Mouse (Mus musculus) stomach, embryonic 14.5 days (tissue): ENCODE results near the gene Ankrd13a. TPM values are rescaled to one million over a fixed set of nuclear protein-coding genes. Genes with fewer than 3 reads are reported as not detected.
"Not testable (repeated sequence)": the region's sequence is repeated elsewhere in the genome, so short reads cannot be mapped to it uniquely, and the experiment has no call there.

Experiments used
- ATAC-seq: fragments of 200-750 bp; cut with Nextera tagmentation; 2 replicates; pipeline ENCODE4 v1.8.0; 2017; ENCODE audit warnings: low read depth, moderate TSS enrichment; ENCODE audit not compliant: insufficient number of reproducible peaks, insufficient read depth, low FRiP score
- H3K27ac ChIP-seq: fragments of 300-500 bp; sonication (generic); 2 replicates; pipeline ENCODE4 v1.5.1; 2014; ENCODE audit warnings: mild to moderate bottlenecking, low read length, moderate library complexity, mixed read lengths
- H3K27me3 ChIP-seq: fragments of 300-500 bp; sonication (generic); 2 replicates; pipeline ENCODE4 v1.6.1; 2014; ENCODE audit warnings: low read length, control low read depth, mixed read lengths; ENCODE audit not compliant: control insufficient read depth, insufficient read depth
- H3K36me3 ChIP-seq: fragments of 300-500 bp; sonication (generic); 2 replicates; pipeline ENCODE4 v1.6.1; 2014; ENCODE audit warnings: mild to moderate bottlenecking, control low read depth, low read length, moderate library complexity, mixed read lengths; ENCODE audit not compliant: control insufficient read depth, insufficient read depth
- H3K4me1 ChIP-seq: fragments of 300-500 bp; sonication (generic); 2 replicates; pipeline ENCODE4 v1.6.1; 2014; ENCODE audit warnings: low read length, control low read depth, mixed read lengths; ENCODE audit not compliant: control insufficient read depth, insufficient read depth
- H3K4me2 ChIP-seq: fragments of 300-500 bp; sonication (generic); replicated peaks from 2 replicates; pipeline ENCODE4 v1.6.1; 2014; ENCODE audit warnings: low read depth, low read length, control low read depth
- H3K4me3 ChIP-seq: fragments of 300-500 bp; sonication (generic); 2 replicates; pipeline ENCODE4 v1.5.1; 2014; ENCODE audit warnings: low read depth, low read length, control low read depth
- H3K9ac ChIP-seq: fragments of 300-500 bp; sonication (generic); replicated peaks from 2 replicates; pipeline ENCODE4 v1.6.1; 2014; ENCODE audit warnings: low read depth, mild to moderate bottlenecking, control low read depth, low read length, moderate library complexity, mixed read lengths
- H3K9me3 ChIP-seq: fragments of 300-500 bp; sonication (generic); 2 replicates; pipeline ENCODE4 v1.6.1; 2016; ENCODE audit warnings: low read depth, low read length, control low read depth; ENCODE audit not compliant: control insufficient read depth
- WGBS: fragments of 180-500 bp; shearing (Covaris S2); extraction: QIAGEN DNeasy Blood & Tissue Kit; methylation state at CpG from one replicate; pipeline ENCODE4 v1.1.7; 2014; 5-methylcytosine and 5-hydroxymethylcytosine counted together
- microRNA-seq: library from miRNA; unstranded; fragments of <30 nt; microRNA quantifications from one replicate; pipeline ENCODE4, GENCODE M21; 2016
- polyA plus RNA-seq: library from polyadenylated mRNA; unstranded; fragments of >200 nt; fragmentation: Nextera tagmentation; extraction: Ambion mirVana; gene quantifications from 2 replicates; pipeline ENCODE4 v1.2.1, GENCODE M21; 2014

Ankrd13a gene
- polyA plus RNA-seq, 1 experiment from 2014 or later, result 35.6 TPM

DNA sequence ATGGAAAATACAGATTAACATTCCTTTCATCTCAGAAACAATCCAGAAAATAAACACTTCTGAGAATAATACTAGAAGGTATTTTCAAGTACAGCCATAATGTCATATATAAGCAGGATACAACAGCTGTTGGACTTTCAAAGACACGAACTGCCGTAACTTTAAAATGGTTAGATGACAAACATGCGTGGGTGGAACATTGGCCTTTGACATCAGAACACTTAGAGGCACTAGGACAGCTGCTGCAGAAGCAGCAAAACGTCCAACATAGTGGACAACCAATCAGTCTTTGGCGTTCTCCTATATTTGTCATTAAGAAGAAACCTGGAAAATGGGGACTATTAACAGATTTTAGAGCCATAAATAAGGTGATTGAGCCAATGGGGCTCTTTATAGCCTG, 66.0 kb downstream of the Ankrd13a start:
- WGBS, result 37% methylated on average over 5 of the region's 5 CpGs

DNA sequence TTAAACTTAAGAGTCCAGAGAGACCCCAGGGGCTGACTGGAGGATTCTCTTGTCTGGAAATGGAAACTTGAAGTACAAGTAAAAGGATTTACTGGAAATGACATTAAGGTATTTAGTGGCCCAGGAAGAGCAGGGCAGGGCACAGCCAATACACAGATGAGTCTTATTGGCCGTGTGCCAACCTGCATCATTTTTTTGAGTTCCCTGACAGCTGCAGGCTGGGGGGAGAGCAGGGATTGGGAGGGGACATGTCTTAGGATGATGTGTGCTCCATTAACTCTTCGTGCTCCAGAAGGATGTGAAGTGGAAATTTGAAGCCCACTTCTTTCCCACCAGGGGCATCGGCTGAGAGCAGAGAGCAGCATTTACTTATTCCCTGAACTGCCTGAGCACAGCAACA, 67.7 kb downstream of the Ankrd13a start:
- H3K27me3 ChIP-seq, H3K9ac ChIP-seq, H3K4me3 ChIP-seq, H3K4me2 ChIP-seq, H3K9me3 ChIP-seq, H3K27ac ChIP-seq, H3K36me3 ChIP-seq, ATAC-seq: not testable (repeated sequence)
- 19% methylated on average over 3 of the region's 3 CpGs for WGBS
- H3K4me1 ChIP-seq, result peaks cover 11% of the 10 kb centered on the region; the same call in 1 of the 2 replicates

More for the DNA sequence above, 66.0 kb downstream of the Ankrd13a start:
- peaks cover 11% of the 10 kb centered on the region; the same call in 1 of the 2 replicates for H3K4me1 ChIP-seq
- H3K27ac ChIP-seq, H3K4me3 ChIP-seq, H3K9ac ChIP-seq, H3K9me3 ChIP-seq, H3K4me2 ChIP-seq, ATAC-seq, H3K36me3 ChIP-seq, H3K27me3 ChIP-seq: not testable (repeated sequence)

DNA sequence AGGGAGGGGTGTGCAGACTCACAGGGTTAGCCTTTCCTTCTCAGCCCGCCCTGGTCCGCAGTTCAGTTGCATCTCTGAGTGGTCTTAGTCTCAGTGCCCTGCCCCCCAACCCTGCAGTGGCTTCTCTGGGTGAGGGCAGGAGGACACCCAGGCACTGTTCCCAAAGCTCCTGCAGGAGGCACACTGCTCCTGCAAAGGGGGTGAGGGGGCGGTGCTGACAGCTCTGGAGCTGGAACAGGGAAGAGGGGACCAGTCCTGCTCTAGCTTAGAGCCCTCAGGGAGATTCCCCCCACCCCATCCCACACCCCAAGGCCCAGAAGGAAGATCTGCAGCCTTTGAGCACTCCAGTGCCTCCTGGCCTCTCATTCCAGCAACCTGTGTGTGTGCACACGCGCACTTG, 68.2 kb downstream of the Ankrd13a start:
- 58% methylated on average over 5 of the region's 5 CpGs for WGBS
- no peaks in the 10 kb centered on the region for H3K27me3 ChIP-seq
- peaks cover 8% of the 10 kb centered on the region; the same call in 1 of the 2 replicates for H3K4me1 ChIP-seq
- no peak for ATAC-seq
- H3K36me3 ChIP-seq, result no peaks in the 10 kb centered on the region
- no peak overlapping the region for H3K4me2 ChIP-seq
- no peak overlapping the region for H3K4me3 ChIP-seq
- H3K9ac ChIP-seq, result no peak overlapping the region
- no peak overlapping the region for H3K27ac ChIP-seq
- no peaks in the 10 kb centered on the region for H3K9me3 ChIP-seq

- not testable (repeated sequence) for H3K9me3 ChIP-seq, H3K4me1 ChIP-seq, H3K9ac ChIP-seq, H3K36me3 ChIP-seq, H3K27me3 ChIP-seq, H3K4me3 ChIP-seq, ATAC-seq, H3K27ac ChIP-seq, H3K4me2 ChIP-seq
- 73% methylated on average over 2 of the region's 2 CpGs for WGBS
Observed at GRCm38 (mm10) chr5:114844371-114844770, 69.9 kb downstream of the Ankrd13a start.

DNA sequence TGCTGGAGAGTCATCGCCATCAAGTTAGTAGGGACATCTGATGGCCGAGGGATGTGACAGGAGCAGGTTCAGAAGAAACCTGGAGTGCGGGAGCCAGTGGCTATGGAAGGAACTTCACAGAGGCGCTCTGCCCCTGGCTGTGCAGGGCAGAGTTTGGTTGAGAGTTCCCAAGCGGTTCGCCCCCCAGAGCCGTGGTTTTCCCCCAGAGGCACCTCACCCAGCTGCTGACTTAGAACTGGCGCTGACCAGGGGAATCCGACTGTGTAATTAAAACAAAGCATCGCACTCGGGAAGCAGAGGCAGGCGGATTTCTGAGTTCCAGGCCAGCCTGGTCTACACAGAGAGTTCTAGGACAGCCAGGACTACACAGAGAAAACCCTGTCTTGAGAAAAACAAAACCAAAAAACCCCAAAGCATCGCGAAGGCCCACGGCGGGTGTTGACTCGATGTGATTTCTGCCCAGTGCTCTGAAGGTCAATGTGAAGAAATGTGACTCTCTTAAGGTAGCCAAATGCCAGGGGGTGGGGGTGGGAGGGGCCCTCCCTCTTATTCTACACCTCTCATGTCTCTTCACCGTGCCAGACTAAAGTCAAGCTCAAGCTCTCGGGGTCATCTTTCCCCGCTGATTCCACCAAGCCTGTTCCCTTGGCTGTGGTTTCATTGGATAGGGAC, 77.2 kb downstream of the Ankrd13a start:
- Histone ChIP-seq H3K36me3 (no peaks in the 10 kb centered on the region), H3K27ac (no peak overlapping the region), H3K4me1 (no peaks in the 10 kb centered on the region), H3K4me3 (no peak overlapping the region), H3K9ac (no peak overlapping the region), H3K4me2 (no peak overlapping the region), H3K9me3 (no peaks in the 10 kb centered on the region), H3K27me3 (no peaks in the 10 kb centered on the region)
- 88% methylated on average over 20 of the region's 20 CpGs for WGBS
- ATAC-seq, result no peak

DNA sequence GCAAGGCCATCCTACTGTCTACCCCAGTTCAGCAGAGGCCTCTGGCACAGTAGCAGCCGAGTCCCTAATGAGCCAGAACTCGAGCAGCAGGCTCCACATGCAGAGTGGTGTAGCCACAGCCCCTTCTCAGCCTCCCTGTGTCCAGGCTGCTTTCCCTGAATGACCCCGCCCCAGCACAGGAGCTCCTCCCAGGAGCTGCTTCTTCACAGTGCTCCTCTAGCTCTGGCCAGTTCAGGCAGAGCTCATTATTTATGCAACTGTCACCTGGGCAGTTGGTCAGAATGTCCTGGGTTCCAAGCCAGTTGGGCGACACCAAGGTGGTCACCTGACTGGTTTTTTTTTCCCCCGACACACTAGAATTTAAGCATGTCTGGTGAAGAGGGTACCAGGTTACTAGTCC, 78.9 kb downstream of the Ankrd13a start, which contains the start of gene 4930519G04Rik:
Gene 4930519G04Rik (plus strand): TSS at position 301 of the 400 bp plus-strand sequence.
- not testable (repeated sequence) for H3K27me3 ChIP-seq, H3K4me1 ChIP-seq, H3K9me3 ChIP-seq, H3K4me3 ChIP-seq, H3K4me2 ChIP-seq, H3K36me3 ChIP-seq, ATAC-seq, H3K9ac ChIP-seq, H3K27ac ChIP-seq
- WGBS, result 70% methylated on average over 3 of the region's 5 CpGs

Small RNA genes within 50 kb of the gene (microRNA-seq; reads per million reads assigned to microRNA genes)
- 14.6 reads per million, percentile 24 among the genes with 10 or more reads in this experiment for gene Mir6240

Other genes with a start within 250 kb of the Ankrd13a start
- 2.8 and 2.9 TPM in 2 replicates for gene Fam222a, start 206.7 kb upstream of the Ankrd13a start, polyA plus RNA-seq
- 1.5 and 1.9 TPM in 2 replicates for gene Trpv4, start 116.3 kb upstream of the Ankrd13a start, polyA plus RNA-seq
- 81.6 and 87.4 TPM in 2 replicates for gene Gltp, start 83.7 kb upstream of the Ankrd13a start, polyA plus RNA-seq
- gene Tchp, start 66.9 kb upstream of the Ankrd13a start, polyA plus RNA-seq, result 11.9 and 14.1 TPM in 2 replicates
- 41.2 and 42.6 TPM in 2 replicates for gene Git2, start 840 bp downstream of the Ankrd13a start, polyA plus RNA-seq
- gene 1500011B03Rik, start 48.8 kb downstream of the Ankrd13a start, polyA plus RNA-seq, result 112 and 113 TPM in 2 replicates
- gene 4930519G04Rik, start 79.0 kb downstream of the Ankrd13a start, polyA plus RNA-seq, result not detected in 2 replicates
- gene Gm9936, start 84.0 kb downstream of the Ankrd13a start, polyA plus RNA-seq, result 0.09 and 0.28 TPM in 2 replicates
- 5.2 and 5.3 TPM in 2 replicates for gene Oasl2, start 122.3 kb downstream of the Ankrd13a start, polyA plus RNA-seq
- gene Oasl1, start 148.6 kb downstream of the Ankrd13a start, polyA plus RNA-seq, result 0.57 and 0.75 TPM in 2 replicates
- 51.8 and 54.6 TPM in 2 replicates for gene 2210016L21Rik, start 167.5 kb downstream of the Ankrd13a start, polyA plus RNA-seq
- 7.1 and 7.7 TPM in 2 replicates for gene Hnf1a, start 196.4 kb downstream of the Ankrd13a start, polyA plus RNA-seq
- 27.6 and 27.7 TPM in 2 replicates for gene Sppl3, start 236.5 kb downstream of the Ankrd13a start, polyA plus RNA-seq